ENCODE assay signal across 10 mouse cellular contexts in the genomic region with DNA sequence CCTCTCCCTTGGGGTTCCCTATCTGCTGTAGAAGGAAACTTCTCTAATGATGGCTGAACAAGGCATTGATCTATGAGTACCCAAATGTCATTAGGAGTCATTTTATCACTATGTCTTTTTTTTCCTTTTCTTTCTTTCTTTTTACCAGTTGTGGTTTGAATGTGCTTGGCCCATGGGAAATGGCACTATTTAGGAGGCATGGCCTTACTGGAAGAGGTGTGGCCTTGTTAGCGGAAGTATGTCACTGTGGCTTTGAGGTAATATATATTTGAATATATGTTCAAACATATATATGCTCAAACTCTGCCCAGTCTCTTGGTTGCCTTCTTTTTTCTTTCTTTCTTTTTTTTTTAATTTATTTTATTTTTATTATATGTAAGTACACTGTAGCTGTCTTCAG. TPM values are rescaled to one million over a fixed set of nuclear protein-coding genes. Genes with fewer than 3 reads are reported as not detected.
A peak's percentile ranks its signal among the peaks of the same experiment; 100 is the strongest.
DNase-seq lines count a peak whose midpoint lies in the region; ATAC-seq and TF ChIP-seq lines count a peak whose summit lies in the region.
"Had no signal": no experiment of that assay in that cellular context is flagged by ENCODE, and none has a peak within 500 bp of the region (broad histone marks: within the 10 kb centered on the region; RNA-seq: fewer than 3 reads in every experiment).

No protein-coding gene starts in this region.

- no peak for TF ChIP-seq CTCF in E14TG2a.4 (conservative IDR thresholded peaks at IDR 0.05; ENCODE audit: low read length)
- TF ChIP-seq CTCF in left cerebral cortex, adult 2 months (IDR thresholded peaks at IDR 0.05): no peak

- no peak overlapping the region for H3K4me2 ChIP-seq in hindbrain, embryonic 16.5 days (ENCODE audit: low read length)
- peak overlapping the region; percentile 75; the same call in 1 of the 2 replicates for H3K4me2 ChIP-seq in hindbrain, embryonic 12.5 days (replicated peaks)
- H3K4me2 ChIP-seq in midbrain, embryonic 15.5 days: peak overlapping the region; percentile 96

- H3K36me3 ChIP-seq in hindbrain, embryonic 10.5 days: peaks cover 9% of the 10 kb centered on the region; the same call in 1 of the 2 replicates
- H3K36me3 ChIP-seq in hindbrain, embryonic 16.5 days (ENCODE audit: control insufficient read depth, insufficient read depth, low read length): no peaks in the 10 kb centered on the region
- H3K36me3 ChIP-seq in E14TG2a.4 (ENCODE audit: insufficient read depth, low read length): peaks cover 25% of the 10 kb centered on the region
- H3K36me3 ChIP-seq in hindbrain, embryonic 12.5 days: no peaks in the 10 kb centered on the region
- no peaks in the 10 kb centered on the region for H3K36me3 ChIP-seq in midbrain, embryonic 15.5 days (replicated peaks)

- H3K4me1 ChIP-seq in hindbrain, embryonic 10.5 days (replicated peaks): peaks cover 28% of the 10 kb centered on the region
- peaks cover 14% of the 10 kb centered on the region for H3K4me1 ChIP-seq in hindbrain, embryonic 16.5 days (ENCODE audit: control insufficient read depth, insufficient read depth, low read depth, low read length)
- peaks cover 55% of the 10 kb centered on the region for H3K4me1 ChIP-seq in E14TG2a.4 (replicated peaks; ENCODE audit: low read depth, low read length)
- peaks cover 15% of the 10 kb centered on the region for H3K4me1 ChIP-seq in hindbrain, embryonic 12.5 days
- H3K4me1 ChIP-seq in midbrain, embryonic 15.5 days: peaks cover 25% of the 10 kb centered on the region

- no peaks in the 10 kb centered on the region for H3K27me3 ChIP-seq in hindbrain, embryonic 10.5 days (ENCODE audit: insufficient read depth, poor library complexity, severe bottlenecking)
- no peaks in the 10 kb centered on the region for H3K27me3 ChIP-seq in hindbrain, embryonic 16.5 days (replicated peaks; ENCODE audit: control insufficient read depth, insufficient read depth, low read length)
- H3K27me3 ChIP-seq in E14TG2a.4 (ENCODE audit: insufficient read depth, low read length): no peaks in the 10 kb centered on the region
- peaks cover 5% of the 10 kb centered on the region for H3K27me3 ChIP-seq in hindbrain, embryonic 12.5 days
- H3K27me3 ChIP-seq in midbrain, embryonic 15.5 days (replicated peaks): no peaks in the 10 kb centered on the region

- 0 out of 2 replicates have a peak overlapping the region, but pooled peaks have one; percentile 92 for H3K4me3 ChIP-seq in hindbrain, embryonic 10.5 days
- no peak overlapping the region for H3K4me3 ChIP-seq in hindbrain, embryonic 16.5 days (ENCODE audit: low read length)
- peak overlapping the region; percentile 93 for H3K4me3 ChIP-seq in E14TG2a.4 (replicated peaks; ENCODE audit: low read length)
- H3K4me3 ChIP-seq in hindbrain, embryonic 12.5 days: no peak overlapping the region
- no peak overlapping the region; the same call in 1 of the 2 replicates for H3K4me3 ChIP-seq in midbrain, embryonic 15.5 days
- no peak overlapping the region for H3K4me3 ChIP-seq in left cerebral cortex, adult 2 months

- no peak for DNase-seq in hindbrain, embryonic 10.5 days (ENCODE audit: low spot score)
- no peak for DNase-seq in left cerebral cortex, adult 2 months (ENCODE audit: extremely low spot score in 1 of 2, low spot score in 2 of 2)
- no peak for DNase-seq in adrenal gland, postnatal 10 days
- DNase-seq in adrenal gland, postnatal 4 days (ENCODE audit: low spot score in 2 of 2): no peak
- DNase-seq: adrenal gland, postnatal 14 days; gastrocnemius, postnatal 25 days had no signal

- ATAC-seq in hindbrain, embryonic 16.5 days: no peak
- ATAC-seq in hindbrain, embryonic 12.5 days (ENCODE audit: low FRiP score): no peak
- no peak for ATAC-seq in midbrain, embryonic 15.5 days (replicated peaks)

- intact Hi-C loops in left cerebral cortex, adult 2 months (cut with DNase I): loop anchor here (5.0 to 10.0 kb wide), 3 partner anchors 51 to 261 kb away; a partner anchor contains a TSS

- 93% methylated on average over 1 of the region's 1 CpGs for WGBS in hindbrain, embryonic 10.5 days
- 87% methylated on average over 1 of the region's 1 CpGs for WGBS in hindbrain, embryonic 16.5 days
- 89% methylated on average over 1 of the region's 1 CpGs for WGBS in hindbrain, embryonic 12.5 days
- WGBS in midbrain, embryonic 15.5 days: 89% methylated on average over 1 of the region's 1 CpGs

- H3K9ac ChIP-seq in hindbrain, embryonic 16.5 days (ENCODE audit: low read depth, low read length): no peak overlapping the region
- no peak overlapping the region for H3K9ac ChIP-seq in hindbrain, embryonic 12.5 days
- H3K9ac ChIP-seq in midbrain, embryonic 15.5 days: no peak overlapping the region

- H3K9me3 ChIP-seq in hindbrain, embryonic 10.5 days: no peaks in the 10 kb centered on the region
- no peaks in the 10 kb centered on the region for H3K9me3 ChIP-seq in hindbrain, embryonic 16.5 days (ENCODE audit: control insufficient read depth, low read length)
- peaks cover 2% of the 10 kb centered on the region; the same call in 1 of the 2 replicates for H3K9me3 ChIP-seq in E14TG2a.4 (ENCODE audit: low read length)
- no peaks in the 10 kb centered on the region for H3K9me3 ChIP-seq in hindbrain, embryonic 12.5 days (replicated peaks)
- H3K9me3 ChIP-seq in midbrain, embryonic 15.5 days: no peaks in the 10 kb centered on the region

- H3K27ac ChIP-seq in hindbrain, embryonic 10.5 days: no peak overlapping the region
- H3K27ac ChIP-seq in hindbrain, embryonic 16.5 days (ENCODE audit: low read depth, low read length): no peak overlapping the region
- no peak overlapping the region for H3K27ac ChIP-seq in hindbrain, embryonic 12.5 days
- no peak overlapping the region for H3K27ac ChIP-seq in midbrain, embryonic 15.5 days
- H3K27ac ChIP-seq in left cerebral cortex, adult 2 months: no peak overlapping the region

RNA-seq across cellular contexts. Expression of a gene that starts 1.0 kb away (rescaled TPM):
- 9.4 and 11.6 TPM in 2 replicates for polyA plus RNA-seq in hindbrain, embryonic 10.5 days (2016; fragmentation: Nextera tagmentation; extraction: Ambion mirVana)
- polyA plus RNA-seq in hindbrain, embryonic 16.5 days (2015; fragmentation: Nextera tagmentation; extraction: Ambion mirVana): 7.2 and 9.6 TPM in 2 replicates
- polyA plus RNA-seq in hindbrain, embryonic 12.5 days (2016; fragmentation: Nextera tagmentation; extraction: Ambion mirVana): 11.5 and 12.1 TPM in 2 replicates
- 9.5 and 10.8 TPM in 2 replicates for polyA plus RNA-seq in midbrain, embryonic 15.5 days (2015; fragmentation: Nextera tagmentation; extraction: Ambion mirVana)
- total RNA-seq in left cerebral cortex, adult 2 months (2021): 10 to 100 TPM; 17.0 to 19.8 TPM
- 10 to 100 TPM; 14.4 to 17.4 TPM for total RNA-seq in adrenal gland, postnatal 10 days (2021)
- 10 to 100 TPM; 18.0 TPM for total RNA-seq in adrenal gland, postnatal 4 days (2021)

RNA-seq across cellular contexts. Expression of a gene that starts 50.0 kb away (rescaled TPM):
- 4.8 and 5.1 TPM in 2 replicates for polyA plus RNA-seq in hindbrain, embryonic 10.5 days (2016; fragmentation: Nextera tagmentation; extraction: Ambion mirVana)
- polyA plus RNA-seq in hindbrain, embryonic 16.5 days (2015; fragmentation: Nextera tagmentation; extraction: Ambion mirVana): 4.8 and 5.6 TPM in 2 replicates
- polyA plus RNA-seq in hindbrain, embryonic 12.5 days (2016; fragmentation: Nextera tagmentation; extraction: Ambion mirVana): 5.2 and 5.9 TPM in 2 replicates
- polyA plus RNA-seq in midbrain, embryonic 15.5 days (2015; fragmentation: Nextera tagmentation; extraction: Ambion mirVana): 3.9 and 4.6 TPM in 2 replicates
- total RNA-seq in left cerebral cortex, adult 2 months (2021): 10 to 100 TPM; 10.8 to 14.0 TPM
- total RNA-seq in adrenal gland, postnatal 10 days (2021): 10 to 100 TPM; 23.1 to 24.5 TPM
- 10 to 100 TPM; 21.0 to 22.3 TPM for total RNA-seq in adrenal gland, postnatal 4 days (2021)

Comparison
In these comparisons a context has a peak if more than half of its experiments do, and no peak if none do; other contexts are left out.
1. H3K4me3 ChIP-seq: peak in hindbrain, embryonic 10.5 days (single experiment) and E14TG2a.4 (single experiment); none in hindbrain, embryonic 16.5 days (single experiment), hindbrain, embryonic 12.5 days (single experiment), midbrain, embryonic 15.5 days (single experiment) and left cerebral cortex, adult 2 months (single experiment).